Mouse (Mus musculus) kidney, postnatal 0 days (tissue): Measurements from ENCODE around the gene Atp1b2. TPM values are rescaled to one million over a fixed set of nuclear protein-coding genes. Genes with fewer than 3 reads are reported as not detected.

Source experiments
- ATAC-seq: fragments of 200-750 bp; cut with Nextera tagmentation; replicated peaks from 2 replicates; pipeline ENCODE4 v1.8.0; 2017; ENCODE audit warnings: low read depth, moderate number of reproducible peaks, moderate TSS enrichment, moderate library complexity; ENCODE audit not compliant: low FRiP score
- DNase-seq: peaks from one replicate; pipeline ENCODE4 v3.0.0-alpha.2; 2016; ENCODE audit warnings: low spot score
- H3K27ac ChIP-seq: fragments of 300-500 bp; sonication (generic); 2 replicates; pipeline ENCODE4 v1.5.1; 2014; ENCODE audit warnings: mild to moderate bottlenecking
- H3K27me3 ChIP-seq: fragments of 300-500 bp; sonication (generic); 2 replicates; pipeline ENCODE4 v1.6.1; 2014; ENCODE audit warnings: low read length, mixed read lengths; ENCODE audit not compliant: insufficient read depth
- H3K36me3 ChIP-seq: fragments of 300-500 bp; sonication (generic); 2 replicates; pipeline ENCODE4 v1.6.1; 2014; ENCODE audit warnings: low read length, mixed read lengths; ENCODE audit not compliant: insufficient read depth
- H3K4me1 ChIP-seq: fragments of 300-500 bp; sonication (generic); replicated peaks from 2 replicates; pipeline ENCODE4 v1.6.1; 2014; ENCODE audit warnings: antibody characterized with exemption, low read length, mixed read lengths; ENCODE audit not compliant: insufficient read depth
- H3K4me2 ChIP-seq: fragments of 300-500 bp; sonication (generic); 2 replicates; pipeline ENCODE4 v1.6.1; 2014; ENCODE audit warnings: mild to moderate bottlenecking, low read length, moderate library complexity, mixed read lengths
- H3K4me3 ChIP-seq: fragments of 300-500 bp; sonication (generic); replicated peaks from 2 replicates; pipeline ENCODE4 v1.5.1; 2014; ENCODE audit warnings: low read depth, low read length
- H3K9ac ChIP-seq: fragments of 300-500 bp; sonication (generic); 2 replicates; pipeline ENCODE4 v1.6.1; 2014; ENCODE audit warnings: low read depth, low read length
- H3K9me3 ChIP-seq: fragments of 300-500 bp; sonication (generic); replicated peaks from 2 replicates; pipeline ENCODE4 v1.6.1; 2016; ENCODE audit warnings: low read length, inconsistent platforms, mixed read lengths
- CTCF ChIP-seq: IDR thresholded peaks from 2 replicates; pipeline ENCODE4 v1.5.1; 2016; ENCODE audit warnings: antibody characterized with exemption, low read depth, mild to moderate bottlenecking, moderate library complexity
- WGBS: fragments of 180-500 bp; shearing (Covaris S2); extraction: QIAGEN DNeasy Blood & Tissue Kit; methylation state at CpG from one replicate; pipeline ENCODE4 v1.1.7; 2014; 5-methylcytosine and 5-hydroxymethylcytosine counted together
- microRNA counts: library from miRNA; unstranded; fragments of <30 nt; microRNA quantifications from one replicate; lab custom pipeline; 2015
- microRNA-seq: library from miRNA; unstranded; fragments of <30 nt; microRNA quantifications from one replicate; pipeline ENCODE4, GENCODE M21; 2016
- polyA plus RNA-seq: library from polyadenylated mRNA; unstranded; fragments of >200 nt; fragmentation: Nextera tagmentation; extraction: Ambion mirVana; gene quantifications from 2 replicates; pipeline ENCODE4 v1.2.1, GENCODE M21; 2015

Gene Atp1b2
- polyA plus RNA-seq, 1 experiment from 2014 or later, result 16.3 TPM

DNA sequence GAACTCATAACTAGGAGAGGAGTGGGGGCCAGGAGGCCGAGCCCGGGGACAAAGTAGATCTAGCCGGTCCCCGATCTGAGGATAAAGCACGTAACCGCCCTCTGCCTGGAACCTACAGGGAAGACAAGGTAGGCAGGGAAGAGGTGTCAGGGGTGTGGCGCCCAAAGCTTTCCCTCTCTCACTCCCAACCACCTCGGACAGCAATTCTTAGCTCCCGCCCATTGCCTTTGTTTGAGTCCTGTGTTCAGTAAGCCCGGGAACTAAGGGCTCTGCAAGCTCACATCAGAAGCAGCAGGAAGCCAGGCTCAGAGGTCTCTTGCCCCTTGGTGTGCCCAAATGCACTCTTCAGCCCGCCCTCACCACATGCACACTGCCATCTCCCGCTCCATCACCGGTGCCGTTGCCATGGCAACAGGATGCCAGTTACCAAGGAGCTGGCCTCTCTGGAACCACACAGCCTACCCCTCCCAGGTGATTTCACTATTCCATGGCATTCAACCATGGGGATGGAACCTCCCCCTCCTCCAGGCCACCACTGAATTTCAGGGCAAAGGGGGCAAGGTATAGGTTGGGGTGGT, 48.3 kb downstream of the Atp1b2 start:
- H3K4me2 ChIP-seq, result no peak overlapping the region
- no peak overlapping the region for H3K4me3 ChIP-seq
- TF ChIP-seq CTCF, result no peak
- ATAC-seq (no peak), DNase-seq (no peak)
- no peak overlapping the region for H3K9ac ChIP-seq
- H3K36me3 ChIP-seq, result peaks cover 8% of the 10 kb centered on the region; the same call in 1 of the 2 replicates
- no peak overlapping the region for H3K27ac ChIP-seq
- 46% methylated on average over 14 of the region's 14 CpGs for WGBS
- no peaks in the 10 kb centered on the region for H3K9me3 ChIP-seq
- no peaks in the 10 kb centered on the region for H3K27me3 ChIP-seq
- peaks cover 18% of the 10 kb centered on the region for H3K4me1 ChIP-seq

DNA sequence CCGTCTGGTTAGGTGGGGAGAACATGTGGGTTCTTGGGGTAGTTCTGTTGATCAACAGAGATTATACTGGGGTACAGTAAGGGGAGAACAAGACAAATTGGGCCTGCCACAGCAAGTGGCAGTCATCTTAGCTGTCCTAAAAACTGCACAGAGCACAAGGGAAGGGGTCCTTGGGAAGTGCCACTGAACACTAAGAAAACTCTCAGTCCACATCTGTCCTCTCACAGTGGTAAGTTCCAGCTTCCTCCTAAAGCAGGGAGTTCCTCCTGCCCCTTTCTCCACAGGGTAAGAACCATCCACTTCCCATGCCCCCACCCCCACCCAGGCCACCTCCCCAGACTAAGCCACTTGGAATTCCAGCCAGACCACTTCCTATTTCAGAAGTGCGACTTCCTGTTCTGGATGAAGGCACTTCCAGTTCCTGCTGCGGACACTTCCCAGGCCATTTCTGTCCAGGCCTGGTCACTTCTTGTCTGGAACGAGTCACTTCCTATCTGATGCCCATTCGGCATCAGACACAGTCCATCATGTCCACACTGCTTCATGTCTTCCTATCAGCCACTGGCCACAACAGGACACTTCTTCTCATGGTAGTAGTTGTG, 51.1 kb downstream of the Atp1b2 start:
- Histone ChIP-seq H3K4me2 (no peak overlapping the region), H3K27ac (no peak overlapping the region), H3K4me1 (peaks cover 11% of the 10 kb centered on the region), H3K9me3 (no peaks in the 10 kb centered on the region), H3K36me3 (no peaks in the 10 kb centered on the region), H3K4me3 (no peak overlapping the region), H3K27me3 (no peaks in the 10 kb centered on the region), H3K9ac (no peak overlapping the region)
- TF ChIP-seq CTCF, result no peak
- DNase-seq, result no peak
- WGBS, result 77% methylated on average over 5 of the region's 5 CpGs
- no peak for ATAC-seq

DNA sequence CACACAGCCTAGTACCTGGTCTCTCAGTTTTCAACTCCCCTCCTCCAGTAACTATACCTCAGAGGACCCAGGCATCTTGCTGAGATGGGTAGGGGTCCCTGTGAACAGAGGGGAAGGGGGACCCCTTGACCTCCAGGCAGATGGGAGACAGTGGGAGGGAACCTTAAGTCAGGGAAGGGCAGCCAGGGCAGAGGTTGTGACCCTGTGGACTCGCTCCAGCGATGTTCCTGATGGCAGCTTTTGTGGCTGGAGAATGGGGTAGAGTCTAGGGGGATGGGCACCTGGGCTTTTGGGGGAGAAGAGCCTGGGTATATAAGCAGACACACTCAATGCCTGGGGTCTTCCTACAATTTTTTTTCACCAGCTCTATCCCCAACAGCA, 52.4 kb downstream of the Atp1b2 start:
- Histone ChIP-seq H3K36me3 (no peaks in the 10 kb centered on the region), H3K9me3 (no peaks in the 10 kb centered on the region), H3K27ac (no peak overlapping the region), H3K4me3 (no peak overlapping the region), H3K9ac (no peak overlapping the region), H3K4me1 (no peaks in the 10 kb centered on the region; the same call in 1 of the 2 replicates), H3K27me3 (no peaks in the 10 kb centered on the region), H3K4me2 (no peak overlapping the region)
- 15% methylated on average over 2 of the region's 2 CpGs for WGBS
- DNase-seq, result no peak
- ATAC-seq, result no peak
- TF ChIP-seq CTCF, result no peak

DNA sequence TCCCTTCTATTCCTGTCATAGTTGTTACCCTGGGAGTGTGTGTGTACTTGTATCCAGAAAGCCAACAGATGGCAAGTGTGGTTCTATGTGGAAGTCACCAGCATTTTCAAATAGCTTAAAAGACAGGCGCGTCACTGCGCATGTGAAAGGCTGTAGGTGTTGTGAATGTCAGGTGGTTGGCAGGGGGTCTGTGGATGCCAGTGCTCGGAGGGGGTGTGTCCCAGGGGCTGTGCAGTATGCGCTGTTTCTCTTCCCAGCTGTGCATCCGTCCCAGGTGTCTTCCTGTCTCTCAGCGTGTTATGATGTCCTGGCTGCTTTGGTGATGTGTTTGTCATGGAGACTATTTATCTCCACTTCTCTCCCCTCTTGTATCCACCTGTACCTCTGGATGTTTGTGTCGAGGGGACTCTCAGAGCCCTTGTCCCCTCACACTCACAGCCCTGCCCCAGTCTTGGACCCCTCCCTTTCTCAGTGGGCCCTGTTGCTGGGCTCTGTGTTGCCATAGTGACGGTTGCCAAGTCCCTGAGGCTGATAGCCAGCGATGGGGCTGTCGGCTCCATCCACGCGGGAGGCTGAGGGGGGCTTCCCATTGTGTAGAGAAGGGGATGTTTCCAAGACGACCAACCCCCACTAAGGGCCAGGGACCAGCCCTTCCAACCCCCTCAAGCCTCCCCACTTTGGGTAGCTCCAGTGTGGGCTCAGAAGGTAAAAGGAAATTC, 53.0 kb downstream of the Atp1b2 start:
- H3K4me3 ChIP-seq, result no peak overlapping the region
- ATAC-seq (no peak), DNase-seq (no peak)
- no peak for TF ChIP-seq CTCF
- H3K36me3 ChIP-seq, result no peaks in the 10 kb centered on the region
- 33% methylated on average over 14 of the region's 14 CpGs for WGBS
- no peak overlapping the region for H3K4me2 ChIP-seq
- no peaks in the 10 kb centered on the region for H3K9me3 ChIP-seq
- H3K4me1 ChIP-seq, result no peaks in the 10 kb centered on the region; the same call in 1 of the 2 replicates
- H3K27ac ChIP-seq, result no peak overlapping the region
- no peaks in the 10 kb centered on the region for H3K27me3 ChIP-seq
- H3K9ac ChIP-seq, result no peak overlapping the region

DNA sequence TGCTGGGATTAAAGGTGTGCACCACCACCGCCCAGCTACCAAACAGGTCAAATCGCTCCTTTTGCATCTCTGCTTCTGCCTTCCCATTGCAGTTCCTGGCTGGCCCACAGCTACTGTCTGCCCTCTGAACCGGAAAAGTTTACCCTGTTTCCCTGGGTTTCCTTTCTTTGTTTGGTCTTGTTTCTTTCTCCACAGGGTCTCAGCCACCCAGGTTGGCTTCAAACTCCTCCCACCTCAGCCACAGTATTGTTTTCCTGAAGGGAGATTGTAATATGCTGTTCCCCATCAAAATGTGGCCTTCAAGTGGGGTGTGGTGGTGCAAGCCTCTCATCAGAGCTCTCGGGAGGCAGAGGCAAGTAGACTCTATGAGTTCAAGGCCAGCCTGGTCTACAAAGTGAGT, 54.4 kb downstream of the Atp1b2 start:
- Histone ChIP-seq H3K4me1 (peaks cover 7% of the 10 kb centered on the region; the same call in 1 of the 2 replicates), H3K4me2 (no peak overlapping the region), H3K9me3 (no peaks in the 10 kb centered on the region), H3K36me3 (no peaks in the 10 kb centered on the region), H3K27me3 (no peaks in the 10 kb centered on the region), H3K27ac (no peak overlapping the region), H3K4me3 (no peak overlapping the region), H3K9ac (no peak overlapping the region)
- WGBS, result 76% methylated on average over 4 of the region's 4 CpGs
- DNase-seq (no peak), ATAC-seq (no peak)
- TF ChIP-seq CTCF, result no peak

MicroRNAs encoded within 50 kb of the gene (microRNA counts, 519-probe panel; counts per million panel counts)
- 330 counts per million, percentile 68 among the panel's probes with 10 or more counts for microRNA mmu-miR-467f (lab: Ali Mortazavi, UCI)

Small RNAs within 50 kb of the gene (microRNA-seq; reads per million reads assigned to microRNA genes)
- gene Mir467f, result not detected

Other genes with a start within 250 kb of the Atp1b2 start
- gene Chd3, start 236.5 kb downstream of the Atp1b2 start, polyA plus RNA-seq, result 38.0 and 42.3 TPM in 2 replicates
- 183 and 198 TPM in 2 replicates for gene Naa38, start 210.5 kb downstream of the Atp1b2 start, polyA plus RNA-seq
- 16.6 and 19.8 TPM in 2 replicates for gene Cyb5d1, start 210.3 kb downstream of the Atp1b2 start, polyA plus RNA-seq
- 55.5 and 61.3 TPM in 2 replicates for gene Tmem88, start 207.7 kb downstream of the Atp1b2 start, polyA plus RNA-seq
- 23.2 and 26.8 TPM in 2 replicates for gene Kdm6b, start 192.3 kb downstream of the Atp1b2 start, polyA plus RNA-seq
- gene Dnah2, start 56.8 kb downstream of the Atp1b2 start, polyA plus RNA-seq, result 0.32 and 0.52 TPM in 2 replicates
- 7.7 and 7.8 TPM in 2 replicates for gene Efnb3, start 45.7 kb downstream of the Atp1b2 start, polyA plus RNA-seq
- 17.9 and 19.4 TPM in 2 replicates for gene Wrap53, start 25.7 kb downstream of the Atp1b2 start, polyA plus RNA-seq
- gene Trp53, start 25.6 kb downstream of the Atp1b2 start, polyA plus RNA-seq, result 117 and 121 TPM in 2 replicates
- gene Shbg, start 12.0 kb upstream of the Atp1b2 start, polyA plus RNA-seq, result 0.13 TPM in 1 of 2 replicates, not detected in the other
- gene Sat2, start 16.1 kb upstream of the Atp1b2 start, polyA plus RNA-seq, result 27.6 and 31.3 TPM in 2 replicates
- gene Fxr2, start 27.0 kb upstream of the Atp1b2 start, polyA plus RNA-seq, result 17.4 and 18.4 TPM in 2 replicates
- 0.28 and 0.32 TPM in 2 replicates for gene Sox15, start 49.4 kb upstream of the Atp1b2 start, polyA plus RNA-seq
- gene Mpdu1, start 56.7 kb upstream of the Atp1b2 start, polyA plus RNA-seq, result 82.6 and 85.7 TPM in 2 replicates
- 10.4 and 12.8 TPM in 2 replicates for gene Cd68, start 60.2 kb upstream of the Atp1b2 start, polyA plus RNA-seq
- gene Eif4a1, start 66.5 kb upstream of the Atp1b2 start, polyA plus RNA-seq, result 468 and 493 TPM in 2 replicates
- gene Senp3, start 76.1 kb upstream of the Atp1b2 start, polyA plus RNA-seq, result 52.2 and 59.4 TPM in 2 replicates
- 0.43 and 0.89 TPM in 2 replicates for gene Tnfsf13, start 79.8 kb upstream of the Atp1b2 start, polyA plus RNA-seq
- gene Tnfsf12, start 89.9 kb upstream of the Atp1b2 start, polyA plus RNA-seq, result 14.1 and 15.8 TPM in 2 replicates
- 8.0 and 8.4 TPM in 2 replicates for gene Tnfsfm13, start 90.2 kb upstream of the Atp1b2 start, polyA plus RNA-seq
- gene Polr2a, start 152.7 kb upstream of the Atp1b2 start, polyA plus RNA-seq, result 19.0 and 21.0 TPM in 2 replicates
- 0.17 TPM in 1 of 2 replicates, not detected in the other for gene Slc35g3, start 156.0 kb upstream of the Atp1b2 start, polyA plus RNA-seq
- gene Zbtb4, start 160.0 kb upstream of the Atp1b2 start, polyA plus RNA-seq, result 2.7 and 3.3 TPM in 2 replicates
- gene Chrnb1, start 190.0 kb upstream of the Atp1b2 start, polyA plus RNA-seq, result 12.0 and 12.1 TPM in 2 replicates
- 0.63 and 0.98 TPM in 2 replicates for gene Fgf11, start 195.9 kb upstream of the Atp1b2 start, polyA plus RNA-seq
- 22.9 and 23.0 TPM in 2 replicates for gene Tmem102, start 199.7 kb upstream of the Atp1b2 start, polyA plus RNA-seq
- gene Gm39566, start 209.4 kb upstream of the Atp1b2 start, polyA plus RNA-seq, result not detected in 2 replicates
- gene Spem2, start 212.5 kb upstream of the Atp1b2 start, polyA plus RNA-seq, result not detected in 2 replicates
- not detected in 2 replicates for gene Spem1, start 216.2 kb upstream of the Atp1b2 start, polyA plus RNA-seq
- gene Nlgn2, start 231.8 kb upstream of the Atp1b2 start, polyA plus RNA-seq, result 4.1 and 4.7 TPM in 2 replicates
- 485 and 528 TPM in 2 replicates for gene Tmem256, start 232.6 kb upstream of the Atp1b2 start, polyA plus RNA-seq
- 96.4 and 102 TPM in 2 replicates for gene Plscr3, start 240.4 kb upstream of the Atp1b2 start, polyA plus RNA-seq